Mouse (Mus musculus) bone marrow, adult 2 months (tissue): ENCODE results near the gene Zfp64. TPM values are rescaled to one million over a fixed set of nuclear protein-coding genes. Genes with fewer than 3 reads are reported as not detected.

ENCODE experiments used
- H3K27ac ChIP-seq: fragments of 200-500 bp; 2 replicates; pipeline ENCODE4 v1.5.1; 2012; ENCODE audit warnings: low read depth, mild to moderate bottlenecking, control low read depth, inconsistent platforms, low read length; ENCODE audit not compliant: control insufficient read depth, poor library complexity, insufficient read depth
- H3K4me1 ChIP-seq: fragments of 200-500 bp; 2 replicates; pipeline ENCODE4 v1.6.1; 2011; ENCODE audit warnings: low read length; ENCODE audit not compliant: control insufficient read depth, insufficient read depth
- H3K4me3 ChIP-seq: fragments of 200-500 bp; replicated peaks from 2 replicates; pipeline ENCODE3; 2011; ENCODE audit warnings: mild to moderate bottlenecking, low read depth, low read length, control low read depth; ENCODE audit not compliant: control insufficient read depth
- CTCF ChIP-seq: fragments of 200-500 bp; IDR thresholded peaks from 2 replicates; pipeline ENCODE4 v1.5.1; 2011; ENCODE audit warnings: low read length, control low read depth; ENCODE audit not compliant: control insufficient read depth, insufficient read depth
- POLR2A ChIP-seq: fragments of 200-500 bp; IDR thresholded peaks from 2 replicates; pipeline ENCODE4 v1.6.1; 2011; ENCODE audit warnings: low read depth, mild to moderate bottlenecking, control low read depth, low read length, borderline replicate concordance; ENCODE audit not compliant: control insufficient read depth
- WGBS: fragments of 180-500 bp; shearing (Covaris S2); methylation state at CpG from one replicate; pipeline ENCODE4 v1.1.7; 2018; 5-methylcytosine and 5-hydroxymethylcytosine counted together
- polyA plus RNA-seq: library from polyadenylated mRNA; stranded (reverse); fragments of >200 nt; gene quantifications from 2 replicates; pipeline ENCODE4 v1.2.4, GENCODE M21; 2011; ENCODE audit warnings: low replicate concordance; ENCODE audit not compliant: missing spikeins, insufficient read depth, insufficient read length

Zfp64 gene
- polyA plus RNA-seq, 1 experiment = 10.7 TPM

GRCm38 (mm10) chr2:168846180-168846720 lies 109.1 kb downstream of the Zfp64 start:
- Histone ChIP-seq H3K27ac (no peak overlapping the region), H3K4me1 (no peaks in the 10 kb centered on the region), H3K4me3 (no peak overlapping the region)
- 38% methylated on average over 7 of the region's 7 CpGs for WGBS
- TF ChIP-seq POLR2A (no peak), CTCF (no peak)

Other genes starting within 250 kb of the Zfp64 start
- gene Atp9a, start 213.2 kb downstream of the Zfp64 start, polyA plus RNA-seq = 1.6 and 2.6 TPM in 2 replicates
- 12.7 TPM in 1 of 2 replicates, not detected in the other for gene Sall4, start 187.6 kb downstream of the Zfp64 start, polyA plus RNA-seq